Comparison of ENCODE assay signal across 11 mouse cellular contexts in the genomic region with DNA sequence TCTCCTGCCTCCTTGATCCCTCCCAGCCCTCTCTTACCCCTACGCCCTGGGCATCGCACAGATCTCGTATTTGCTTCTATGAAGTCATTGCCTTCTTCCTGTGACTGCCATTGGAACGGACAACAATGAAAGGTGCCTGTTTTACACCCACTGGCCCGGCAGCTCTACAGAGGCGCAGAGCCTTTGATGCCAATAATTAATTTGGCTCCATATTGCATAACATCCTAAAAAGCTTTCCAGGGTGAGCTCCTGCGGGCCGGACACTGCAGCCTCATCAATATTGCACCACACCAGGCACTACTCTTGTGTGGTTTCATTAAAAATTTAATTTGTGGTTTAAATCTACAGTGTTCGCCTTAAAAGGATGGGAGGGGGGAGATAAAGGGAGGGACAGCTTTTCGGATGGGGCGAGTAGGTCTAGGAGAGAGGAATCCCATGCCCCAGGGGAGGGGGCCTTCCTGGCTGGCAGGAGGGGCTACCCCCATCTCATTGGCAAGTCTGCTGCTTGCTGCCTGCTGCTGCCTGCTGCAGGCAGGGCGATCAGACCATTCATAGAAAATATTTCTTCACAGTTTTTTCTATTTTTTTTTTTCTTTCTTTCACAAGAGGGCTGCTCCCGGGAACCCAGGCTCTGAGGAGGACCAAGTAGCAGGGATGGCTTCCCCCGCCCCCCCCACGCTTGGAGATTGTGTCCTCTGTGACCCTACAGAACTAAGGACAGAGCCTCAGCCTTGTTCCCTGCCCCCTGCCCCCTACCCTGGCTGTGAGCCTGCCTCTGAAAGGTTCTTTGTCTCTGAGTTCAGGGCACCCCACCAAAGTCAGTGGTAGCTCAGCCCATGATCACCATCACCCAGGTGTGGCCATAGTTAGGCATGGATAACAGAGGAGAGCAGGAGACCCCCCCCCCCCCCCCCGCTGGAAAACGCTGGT. TPM values are rescaled to one million over a fixed set of nuclear protein-coding genes. Genes with fewer than 3 reads are reported as not detected.
DNase-seq lines count a peak whose midpoint lies in the region; ATAC-seq lines count a peak whose summit lies in the region.
"Had no signal": no experiment of that assay in that cellular context is flagged by ENCODE, and none has a peak within 500 bp of the region (broad histone marks: within the 10 kb centered on the region; RNA-seq: fewer than 3 reads in every experiment).

No protein-coding gene starts in this region.

- peak overlapping the region; percentile 85 for H3K27ac ChIP-seq in embryonic facial prominence, embryonic 10.5 days (replicated peaks)
- peak overlapping the region; percentile 93 for H3K27ac ChIP-seq in hindbrain, embryonic 11.5 days (ENCODE audit: low read depth, low read length)
- peak overlapping the region; percentile 96 for H3K27ac ChIP-seq in midbrain, embryonic 13.5 days
- no peak overlapping the region for H3K27ac ChIP-seq in kidney, embryonic 16.5 days (ENCODE audit: low read length)
- H3K27ac ChIP-seq: limb, embryonic 15.5 days had no signal

- 23% methylated on average over 17 of the region's 17 CpGs for WGBS in embryonic facial prominence, embryonic 10.5 days
- 24% methylated on average over 16 of the region's 17 CpGs for WGBS in hindbrain, embryonic 11.5 days
- WGBS in midbrain, embryonic 13.5 days = 7% methylated on average over 16 of the region's 17 CpGs
- WGBS in kidney, embryonic 16.5 days = 27% methylated on average over 17 of the region's 17 CpGs

- H3K9ac ChIP-seq in hindbrain, embryonic 11.5 days (ENCODE audit: low read depth, low read length) = peak overlapping the region; percentile 11; the same call in 1 of the 2 replicates
- peak overlapping the region; percentile 44 for H3K9ac ChIP-seq in midbrain, embryonic 13.5 days (replicated peaks)
- H3K9ac ChIP-seq in kidney, embryonic 16.5 days (replicated peaks; ENCODE audit: low read length) = no peak overlapping the region
- H3K9ac ChIP-seq: limb, embryonic 15.5 days had no signal

- H3K27me3 ChIP-seq in embryonic facial prominence, embryonic 10.5 days (replicated peaks; ENCODE audit: low read depth, poor library complexity, severe bottlenecking) = peaks cover 72% of the 10 kb centered on the region
- 0 out of 2 replicates have a peak, but pooled peaks cover 2% of the 10 kb centered on the region for H3K27me3 ChIP-seq in hindbrain, embryonic 11.5 days (ENCODE audit: control insufficient read depth, insufficient read depth, low read length)
- peaks cover 56% of the 10 kb centered on the region for H3K27me3 ChIP-seq in midbrain, embryonic 13.5 days
- H3K27me3 ChIP-seq in kidney, embryonic 16.5 days (ENCODE audit: insufficient read depth, low read length) = no peaks in the 10 kb centered on the region

- H3K4me1 ChIP-seq in embryonic facial prominence, embryonic 10.5 days = peaks cover 40% of the 10 kb centered on the region
- peaks cover 17% of the 10 kb centered on the region for H3K4me1 ChIP-seq in hindbrain, embryonic 11.5 days (replicated peaks; ENCODE audit: control insufficient read depth, insufficient read depth, low read length)
- peaks cover 45% of the 10 kb centered on the region for H3K4me1 ChIP-seq in midbrain, embryonic 13.5 days (replicated peaks)
- peaks cover 10% of the 10 kb centered on the region for H3K4me1 ChIP-seq in kidney, embryonic 16.5 days (ENCODE audit: insufficient read depth, low read length)

- DNase-seq in embryo, embryonic 10 days (ENCODE audit: low spot score) = peak; percentile 45
- DNase-seq in embryo, embryonic 9.5 days (ENCODE audit: extremely low spot score) = no peak
- DNase-seq in embryonic facial prominence, embryonic 10.5 days (ENCODE audit: low spot score) = peak; percentile 68
- DNase-seq in hindbrain, embryonic 11.5 days (ENCODE audit: low spot score) = peak; percentile 57
- DNase-seq in layer of hippocampus, adult 9-11 months = no peak
- no peak for DNase-seq in urinary bladder, postnatal 25 days (ENCODE audit: low spot score)
- DNase-seq: adrenal gland, adult 8-10 months; kidney, postnatal 14 days had no signal

- H3K4me3 ChIP-seq in embryonic facial prominence, embryonic 10.5 days = peak overlapping the region; percentile 45
- H3K4me3 ChIP-seq in hindbrain, embryonic 11.5 days (ENCODE audit: low read depth, low read length) = no peak overlapping the region
- no peak overlapping the region for H3K4me3 ChIP-seq in midbrain, embryonic 13.5 days (replicated peaks)
- no peak overlapping the region for H3K4me3 ChIP-seq in kidney, embryonic 16.5 days (ENCODE audit: low read length)
- H3K4me3 ChIP-seq: limb, embryonic 15.5 days had no signal

- H3K36me3 ChIP-seq in embryonic facial prominence, embryonic 10.5 days (replicated peaks) = no peaks in the 10 kb centered on the region
- H3K36me3 ChIP-seq in hindbrain, embryonic 11.5 days (ENCODE audit: control insufficient read depth, insufficient read depth, low read length) = no peaks in the 10 kb centered on the region
- no peaks in the 10 kb centered on the region for H3K36me3 ChIP-seq in midbrain, embryonic 13.5 days
- H3K36me3 ChIP-seq in kidney, embryonic 16.5 days (ENCODE audit: insufficient read depth, low read length) = no peaks in the 10 kb centered on the region
- H3K36me3 ChIP-seq: limb, embryonic 15.5 days had no signal

- H3K9me3 ChIP-seq in embryonic facial prominence, embryonic 10.5 days = no peaks in the 10 kb centered on the region
- H3K9me3 ChIP-seq in hindbrain, embryonic 11.5 days (ENCODE audit: control insufficient read depth, low read length) = no peaks in the 10 kb centered on the region
- no peaks in the 10 kb centered on the region for H3K9me3 ChIP-seq in midbrain, embryonic 13.5 days
- H3K9me3 ChIP-seq in kidney, embryonic 16.5 days (ENCODE audit: low read length) = no peaks in the 10 kb centered on the region
- H3K9me3 ChIP-seq: limb, embryonic 15.5 days had no signal

- peak overlapping the region; percentile 1 for H3K4me2 ChIP-seq in hindbrain, embryonic 11.5 days (replicated peaks; ENCODE audit: low read depth, low read length)
- H3K4me2 ChIP-seq in midbrain, embryonic 13.5 days (replicated peaks) = peak overlapping the region; percentile 40
- H3K4me2 ChIP-seq in kidney, embryonic 16.5 days (replicated peaks; ENCODE audit: low read depth, low read length) = no peak overlapping the region
- H3K4me2 ChIP-seq: limb, embryonic 15.5 days had no signal

- ATAC-seq in hindbrain, embryonic 11.5 days (ENCODE audit: low FRiP score) = peak; percentile 67
- peak; percentile 71 for ATAC-seq in midbrain, embryonic 13.5 days
- no peak for ATAC-seq in kidney, embryonic 16.5 days (ENCODE audit: low FRiP score, low TSS enrichment)

RNA-seq across cellular contexts. Expression of gene Nptx1, which starts 10.7 kb away (rescaled TPM):
- 1.9 and 2.6 TPM in 2 replicates for polyA plus RNA-seq in embryonic facial prominence, embryonic 10.5 days (2016; fragmentation: Nextera tagmentation; extraction: Ambion mirVana)
- polyA plus RNA-seq in hindbrain, embryonic 11.5 days (2014; fragmentation: Nextera tagmentation; extraction: Ambion mirVana) = 8.7 and 11.2 TPM in 2 replicates
- 7.3 and 8.6 TPM in 2 replicates for polyA plus RNA-seq in midbrain, embryonic 13.5 days (2015; fragmentation: Nextera tagmentation; extraction: Ambion mirVana)
- 0.54 and 0.86 TPM in 2 replicates for polyA plus RNA-seq in kidney, embryonic 16.5 days (2015; fragmentation: Nextera tagmentation; extraction: Ambion mirVana)

RNA-seq across cellular contexts. Expression of gene Rptor, which starts 44.5 kb away (rescaled TPM):
- polyA plus RNA-seq in embryonic facial prominence, embryonic 10.5 days (2016; fragmentation: Nextera tagmentation; extraction: Ambion mirVana) = 14.4 and 15.7 TPM in 2 replicates
- 10.4 and 12.4 TPM in 2 replicates for polyA plus RNA-seq in hindbrain, embryonic 11.5 days (2014; fragmentation: Nextera tagmentation; extraction: Ambion mirVana)
- polyA plus RNA-seq in midbrain, embryonic 13.5 days (2015; fragmentation: Nextera tagmentation; extraction: Ambion mirVana) = 9.7 and 11.7 TPM in 2 replicates
- polyA plus RNA-seq in kidney, embryonic 16.5 days (2015; fragmentation: Nextera tagmentation; extraction: Ambion mirVana) = 9.1 and 9.9 TPM in 2 replicates

Comparison
In these comparisons a context has a peak if more than half of its experiments do, and no peak if none do; other contexts are left out.
1. DNase-seq: peak in embryo, embryonic 10 days (single experiment), embryonic facial prominence, embryonic 10.5 days (single experiment) and hindbrain, embryonic 11.5 days (single experiment); none in embryo, embryonic 9.5 days (single experiment), layer of hippocampus, adult 9-11 months (single experiment) and urinary bladder, postnatal 25 days (single experiment).